Comparison of ENCODE assay signal across 9 mouse cellular contexts in the genomic region with DNA sequence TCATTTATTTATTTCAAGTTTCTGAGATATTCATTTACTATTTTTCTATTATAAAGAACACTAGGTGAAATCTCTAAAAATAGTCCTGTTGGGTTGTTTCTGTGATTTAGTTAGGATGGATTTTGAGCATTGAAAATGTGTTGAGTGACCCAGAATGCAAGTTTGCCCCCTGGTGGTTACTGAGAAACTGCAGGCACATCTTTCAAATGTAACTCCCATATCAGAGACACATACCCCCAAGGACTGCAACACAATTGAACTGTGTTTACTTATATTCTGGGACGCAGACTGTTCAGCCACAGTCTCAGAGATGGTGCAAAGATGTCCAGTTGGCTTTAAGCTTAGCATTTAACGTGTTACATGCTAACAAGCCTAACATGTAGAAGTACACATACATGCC.
DNase-seq lines count a peak whose midpoint lies in the region; TF ChIP-seq lines count a peak whose summit lies in the region.
"Had no signal": no experiment of that assay in that cellular context is flagged by ENCODE, and none has a peak within 500 bp of the region (broad histone marks: within the 10 kb centered on the region; RNA-seq: fewer than 3 reads in every experiment).

No protein-coding gene starts in this region.

- peak; percentile 11 to 46 for DNase-seq in heart, adult 2 months
- no peak for DNase-seq in heart, postnatal 25 days (ENCODE audit: low spot score)
- peak; percentile 25 for DNase-seq in c-Kit-positive CD71-negative TER-119-negative erythroid progenitor cells, embryonic 14.5 days (ENCODE audit: low read depth)
- peak; percentile 62 for DNase-seq in forelimb bud, embryonic 11.5 days (ENCODE audit: low read depth, low spot score)
- DNase-seq in layer of hippocampus, adult 8-10 months (ENCODE audit: low spot score in 2 of 2) = peak; percentile 11 to 55
- DNase-seq in lung, postnatal 36 days = peak; percentile 71
- peak; percentile 74 for DNase-seq in testis, postnatal 10 days (ENCODE audit: low spot score)

- WGBS in heart, adult 2 months = 22% methylated on average over 2 of the region's 2 CpGs

- intact Hi-C loops in heart, adult 2 months (cut with DNase I) = loop anchor here (1.0 kb wide), 1 partner anchor 51 kb away; no protein-coding TSS in a partner anchor
- intact Hi-C loops in heart, postnatal 25 days (cut with DNase I) = loop anchor here (1.0 kb wide), 1 partner anchor 51 kb away; no protein-coding TSS in a partner anchor

- no peaks in the 10 kb centered on the region for H3K79me2 ChIP-seq in heart, adult 2 months (replicated peaks; ENCODE audit: control insufficient read depth, insufficient read depth, low read length)
- H3K79me2 ChIP-seq in C2C12 (ENCODE audit: control insufficient read depth, insufficient read depth) = no peaks in the 10 kb centered on the region

- H3K4me1 ChIP-seq in heart, adult 2 months (ENCODE audit: control insufficient read depth, insufficient read depth, low read length) = no peaks in the 10 kb centered on the region

- H3K79me3 ChIP-seq in C2C12 (ENCODE audit: low read depth) = no peaks in the 10 kb centered on the region

- no peak overlapping the region for H3K4me3 ChIP-seq in heart, adult 2 months
- H3K4me3 ChIP-seq in C2C12 (ENCODE audit: insufficient read depth, poor library complexity, severe bottlenecking) = no peak overlapping the region
- H3K4me3 ChIP-seq: limb, embryonic 12.5 days had no signal

- no peak overlapping the region for H3ac ChIP-seq in C2C12 (ENCODE audit: control insufficient read depth, insufficient read length, low read depth)

- no peaks in the 10 kb centered on the region for H3K27me3 ChIP-seq in heart, adult 2 months (ENCODE audit: control insufficient read depth, insufficient read depth, low read length)
- no peaks in the 10 kb centered on the region for H3K27me3 ChIP-seq in C2C12 (ENCODE audit: control insufficient read depth, insufficient read depth, insufficient read length)
- H3K27me3 ChIP-seq: limb, embryonic 12.5 days had no signal

- peak; percentile 96 for TF ChIP-seq CTCF in heart, adult 2 months (IDR thresholded peaks at IDR 0.05)
- TF ChIP-seq CTCF in C2C12 (IDR thresholded peaks at IDR 0.05; ENCODE audit: control insufficient read depth, insufficient read depth, insufficient read length) = peak; percentile 36

- no peak for TF ChIP-seq EP300 in heart, adult 2 months (IDR thresholded peaks at IDR 0.05; ENCODE audit: insufficient read depth, low read depth, low read length)

- no peak overlapping the region for H3K27ac ChIP-seq in heart, adult 2 months
- H3K27ac ChIP-seq: limb, embryonic 12.5 days had no signal

- no peaks in the 10 kb centered on the region for H3K36me3 ChIP-seq in heart, adult 2 months (ENCODE audit: control insufficient read depth, insufficient read depth, low read length)
- H3K36me3 ChIP-seq in C2C12 (ENCODE audit: control insufficient read depth, insufficient read depth) = no peaks in the 10 kb centered on the region

- TF ChIP-seq POLR2A in heart, adult 2 months (IDR thresholded peaks at IDR 0.05; ENCODE audit: insufficient read depth, low read depth, low read length) = no peak

- no peak overlapping the region for H3K9ac ChIP-seq in heart, adult 2 months (ENCODE audit: low read depth, low read length)
- H3K9ac ChIP-seq: limb, embryonic 12.5 days had no signal

TF ChIP-seq in C2C12, 6 proteins besides CTCF, POLR2A, EP300 and RAD21:
- no peak for TF ChIP-seq MAX (IDR thresholded peaks at IDR 0.05)
- TF ChIP-seq MYOD1 (IDR thresholded peaks at IDR 0.05; ENCODE audit: control insufficient read depth, insufficient read length, low read depth) = no peak
- TF ChIP-seq USF1 (IDR thresholded peaks at IDR 0.05; ENCODE audit: low read depth) = no peak
- TF ChIP-seq FOSL1 (IDR thresholded peaks at IDR 0.05; ENCODE audit: insufficient read depth, low read length, poor library complexity, severe bottlenecking) = no peak
- TF ChIP-seq CEBPB (IDR thresholded peaks at IDR 0.05; ENCODE audit: low read depth) = no peak
- TF ChIP-seq MYOG (IDR thresholded peaks at IDR 0.05; ENCODE audit: control insufficient read depth, extremely low read depth, insufficient read length) = no peak
TF ChIP-seq in C2C12: peak in this region for 0.
